Mouse (Mus musculus): ENCODE measurements at regions not wholly inside any gene's neighbourhood (a gene's known extent, or its start where the extent isn't known, plus 50 kb on each side); places are given as distances from the start of the nearest gene placed in this dataset.
"Not testable (repeated sequence)": the region's sequence is repeated elsewhere in the genome, so short reads cannot be mapped to it uniquely, and the experiment has no call there.

DNA sequence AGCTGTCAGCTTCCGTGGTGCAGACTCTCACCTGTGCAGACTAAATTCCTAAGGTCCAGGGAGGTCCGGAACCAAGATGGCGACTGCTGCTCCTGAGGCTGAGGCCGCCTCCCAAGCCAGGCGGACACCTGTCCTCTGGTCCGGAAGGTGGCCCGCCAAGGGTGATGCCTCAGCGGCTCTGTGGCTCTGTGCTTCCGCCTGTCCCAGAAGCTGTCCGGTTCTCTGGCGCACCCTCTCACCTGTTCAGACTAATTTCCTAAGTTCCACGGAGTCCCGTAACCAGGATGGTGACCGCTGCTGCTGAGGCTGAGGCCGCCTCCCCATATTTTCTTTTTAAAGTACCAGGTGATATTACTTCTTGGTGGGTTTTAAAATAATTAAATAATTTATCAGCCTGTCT lies 65.4 kb upstream of the B3galnt2 start:
- WGBS (ENCODE audit: insufficient replicate concordance), result 80% methylated on average over 15 of the region's 15 CpGs
- not testable (repeated sequence) for ATAC-seq (ENCODE audit: low read depth); H3K4me2 ChIP-seq (ENCODE audit: low read depth, low read length); H3K36me3 ChIP-seq (ENCODE audit: control insufficient read depth, insufficient read depth); H3K9ac ChIP-seq (ENCODE audit: low read depth, low read length); H3K27ac ChIP-seq (ENCODE audit: low read length); H3K9me3 ChIP-seq (replicated peaks; ENCODE audit: control insufficient read depth, low read length); H3K4me1 ChIP-seq (ENCODE audit: control insufficient read depth, low read depth, low read length); H3K4me3 ChIP-seq (ENCODE audit: low read depth, low read length); H3K27me3 ChIP-seq (ENCODE audit: control insufficient read depth, insufficient read depth, low read depth, low read length)

- Histone ChIP-seq H3K4me3 (ENCODE audit: low read depth, low read length) (peak overlapping the region; percentile 56), H3K27ac (ENCODE audit: low read length) (no peak overlapping the region), H3K36me3 (ENCODE audit: control insufficient read depth, insufficient read depth) (no peaks in the 10 kb centered on the region), H3K9me3 (replicated peaks; ENCODE audit: control insufficient read depth, low read length) (no peaks in the 10 kb centered on the region), H3K27me3 (ENCODE audit: control insufficient read depth, insufficient read depth, low read depth, low read length) (no peaks in the 10 kb centered on the region), H3K4me1 (ENCODE audit: control insufficient read depth, low read depth, low read length) (no peaks in the 10 kb centered on the region; the same call in 1 of the 2 replicates), H3K9ac (ENCODE audit: low read depth, low read length) (peak overlapping the region; percentile 36), H3K4me2 (ENCODE audit: low read depth, low read length) (peak overlapping the region; percentile 65)
- 17% methylated on average over 17 of the region's 17 CpGs for WGBS (ENCODE audit: insufficient replicate concordance)
- ATAC-seq (ENCODE audit: low read depth), result peak; percentile 85
These were observed 64.8 kb upstream of the B3galnt2 start for GRCm38 (mm10) chr13:13889297-13890120.

DNA sequence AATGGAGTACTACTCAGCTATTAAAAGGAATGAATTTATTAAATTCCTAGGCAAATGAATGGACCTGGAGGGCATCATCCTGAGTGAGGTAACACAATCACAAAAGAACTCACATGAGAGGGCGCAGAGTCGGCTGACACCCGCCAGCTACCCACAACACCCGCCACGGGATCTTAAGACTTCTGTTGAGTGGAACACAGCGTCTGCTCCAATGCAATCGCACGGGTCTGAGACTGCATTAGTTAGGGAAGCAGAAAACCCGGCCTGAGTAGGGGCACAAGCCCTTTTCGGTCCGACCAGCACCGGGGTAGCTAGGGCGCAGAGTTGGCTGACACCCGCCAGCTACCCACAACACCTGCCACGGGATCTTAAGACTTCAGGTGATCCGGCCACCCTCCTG lies 52.1 kb upstream of the B3galnt2 start:
- H3K9ac ChIP-seq (ENCODE audit: low read depth, low read length); H3K4me3 ChIP-seq (ENCODE audit: low read depth, low read length); H3K27me3 ChIP-seq (ENCODE audit: control insufficient read depth, insufficient read depth, low read depth, low read length); ATAC-seq (ENCODE audit: low read depth); H3K27ac ChIP-seq (ENCODE audit: low read length); H3K9me3 ChIP-seq (replicated peaks; ENCODE audit: control insufficient read depth, low read length); H3K4me2 ChIP-seq (ENCODE audit: low read depth, low read length); H3K36me3 ChIP-seq (ENCODE audit: control insufficient read depth, insufficient read depth); H3K4me1 ChIP-seq (ENCODE audit: control insufficient read depth, low read depth, low read length): not testable (repeated sequence)
- 81% methylated on average over 16 of the region's 16 CpGs for WGBS (ENCODE audit: insufficient replicate concordance)

Data from liver, embryonic 16.5 days (tissue).